ENCODE assay signal across 7 mouse cellular contexts in the genomic region with DNA sequence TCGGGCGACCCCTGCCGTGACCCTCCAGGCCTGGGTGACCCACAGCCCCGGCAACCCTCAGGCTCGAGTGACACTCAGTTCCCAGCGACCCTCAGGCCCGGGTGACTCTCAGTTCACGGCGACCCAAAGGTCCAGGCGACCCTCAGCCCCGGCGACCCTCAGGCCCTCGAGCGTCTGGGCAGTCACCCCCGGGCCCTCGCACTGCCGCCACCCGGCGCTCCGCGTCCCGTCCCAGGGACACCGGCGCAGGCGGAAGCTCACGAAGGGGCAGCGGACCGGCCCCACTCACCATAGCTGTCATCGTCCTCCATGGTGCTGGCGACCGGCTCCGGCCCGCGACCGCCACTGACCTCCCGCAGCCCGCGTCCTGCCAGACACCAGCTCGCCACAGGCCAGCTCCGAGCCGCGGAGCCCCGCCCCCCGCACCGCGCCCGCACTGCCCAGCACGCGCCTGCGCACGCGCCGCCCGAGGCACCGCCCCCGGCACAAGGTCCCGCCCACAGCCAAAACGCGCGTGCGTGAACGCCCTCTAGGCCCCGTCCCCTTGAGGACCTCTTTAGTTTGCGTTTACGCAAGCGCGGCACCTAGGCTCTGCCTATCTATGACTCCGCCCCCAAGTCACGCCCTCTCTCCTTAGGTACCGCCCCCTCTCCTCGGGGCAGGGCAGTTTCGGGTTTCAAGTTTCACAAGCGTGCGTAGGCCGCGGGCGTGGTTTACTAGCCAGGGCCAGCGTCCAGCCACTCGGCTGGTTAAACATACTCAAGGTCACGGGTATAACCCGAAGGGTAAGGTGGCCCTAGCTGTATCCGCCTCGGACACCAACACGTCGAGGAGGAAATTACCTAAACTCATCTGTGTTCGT. TPM values are rescaled to one million over a fixed set of nuclear protein-coding genes. Genes with fewer than 3 reads are reported as not detected.
A peak's percentile ranks its signal among the peaks of the same experiment; 100 is the strongest.
DNase-seq lines count a peak whose midpoint lies in the region; ATAC-seq and TF ChIP-seq lines count a peak whose summit lies in the region.

A gene (minus strand): TSS at position 443 of the 862 bp plus-strand sequence.

- peak; percentile 100 for DNase-seq in adrenal gland, postnatal 10 days
- DNase-seq in embryonic facial prominence, embryonic 10.5 days (ENCODE audit: low spot score), result peak; percentile 100
- DNase-seq in gonadal fat pad, adult 2 months (ENCODE audit: low read depth), result peak; percentile 85
- DNase-seq in left cerebral cortex, postnatal 4 days, result peak; percentile 99

- peak within 1 kb of the TSS; percentile 94 for H3K4me2 ChIP-seq in intestine, postnatal 0 days (replicated peaks; ENCODE audit: low read depth)
- peak within 1 kb of the TSS; percentile 94 for H3K4me2 ChIP-seq in midbrain, embryonic 12.5 days (replicated peaks)

- peak; percentile 28; the same call in 1 of the 2 replicates for TF ChIP-seq CTCF in intestine, postnatal 0 days (IDR thresholded peaks at IDR 0.05; ENCODE audit: low read depth)
- no peak for TF ChIP-seq CTCF in small intestine, adult 2 months (IDR thresholded peaks at IDR 0.05; ENCODE audit: extremely low read depth, insufficient read length, insufficient replicate concordance, low read depth, low read length)

- peak; percentile 69 for TF ChIP-seq POLR2A in small intestine, adult 2 months (IDR thresholded peaks at IDR 0.05; ENCODE audit: low read depth, low read length)

- H3K27ac ChIP-seq in embryonic facial prominence, embryonic 10.5 days (replicated peaks), result peak within 1 kb of the TSS; percentile 89
- H3K27ac ChIP-seq in intestine, postnatal 0 days (ENCODE audit: low read depth, low read length), result peak within 1 kb of the TSS; percentile 74
- peak within 1 kb of the TSS; percentile 56 for H3K27ac ChIP-seq in midbrain, embryonic 12.5 days (replicated peaks)
- H3K27ac ChIP-seq in small intestine, adult 2 months (ENCODE audit: insufficient read depth, low read depth, low read length), result peak within 1 kb of the TSS; percentile 95

- H3K4me3 ChIP-seq in embryonic facial prominence, embryonic 10.5 days, result peak within 1 kb of the TSS; percentile 96
- H3K4me3 ChIP-seq in intestine, postnatal 0 days (ENCODE audit: low read depth, low read length), result peak within 1 kb of the TSS; percentile 82
- H3K4me3 ChIP-seq in midbrain, embryonic 12.5 days, result peak within 1 kb of the TSS; percentile 84
- peak within 1 kb of the TSS; percentile 87 for H3K4me3 ChIP-seq in small intestine, adult 2 months (ENCODE audit: low read depth, low read length)

- no peaks in the 10 kb centered on the region for H3K9me3 ChIP-seq in embryonic facial prominence, embryonic 10.5 days
- no peaks in the 10 kb centered on the region for H3K9me3 ChIP-seq in intestine, postnatal 0 days (ENCODE audit: control insufficient read depth)
- no peaks in the 10 kb centered on the region for H3K9me3 ChIP-seq in midbrain, embryonic 12.5 days

- H3K9ac ChIP-seq in intestine, postnatal 0 days (ENCODE audit: low read depth, low read length), result peak within 1 kb of the TSS; percentile 93
- peak within 1 kb of the TSS; percentile 86 for H3K9ac ChIP-seq in midbrain, embryonic 12.5 days (replicated peaks)

- 0 out of 2 replicates have a peak, but pooled peaks cover 7% of the 10 kb centered on the region for H3K27me3 ChIP-seq in embryonic facial prominence, embryonic 10.5 days (replicated peaks; ENCODE audit: low read depth, poor library complexity, severe bottlenecking)
- H3K27me3 ChIP-seq in intestine, postnatal 0 days (replicated peaks; ENCODE audit: control insufficient read depth, insufficient read depth, low read length), result no peaks in the 10 kb centered on the region
- peaks cover 13% of the 10 kb centered on the region for H3K27me3 ChIP-seq in midbrain, embryonic 12.5 days
- H3K27me3 ChIP-seq in small intestine, adult 2 months (ENCODE audit: control insufficient read depth, insufficient read depth, low read length), result no peaks in the 10 kb centered on the region

- under 1% methylated on average over 86 of the region's 86 CpGs for WGBS in embryonic facial prominence, embryonic 10.5 days
- WGBS in intestine, postnatal 0 days, result under 1% methylated on average over 84 of the region's 86 CpGs
- under 1% methylated on average over 84 of the region's 86 CpGs for WGBS in midbrain, embryonic 12.5 days
- under 1% methylated on average over 85 of the region's 86 CpGs for WGBS in small intestine, adult 2 months

- H3K36me3 ChIP-seq in embryonic facial prominence, embryonic 10.5 days (replicated peaks), result no peaks in the 10 kb centered on the region; the same call in 1 of the 2 replicates
- no peaks in the 10 kb centered on the region for H3K36me3 ChIP-seq in intestine, postnatal 0 days (ENCODE audit: control insufficient read depth, insufficient read depth)
- H3K36me3 ChIP-seq in midbrain, embryonic 12.5 days, result no peaks in the 10 kb centered on the region
- no peaks in the 10 kb centered on the region for H3K36me3 ChIP-seq in small intestine, adult 2 months (ENCODE audit: control insufficient read depth, insufficient read depth, low read length)

- intact Hi-C loops in left cerebral cortex, postnatal 4 days (cut with DNase I), result no loop called here

- peak; percentile 97 for ATAC-seq in intestine, postnatal 0 days
- peak; percentile 95 for ATAC-seq in midbrain, embryonic 12.5 days (ENCODE audit: low FRiP score, low read depth)

- H3K4me1 ChIP-seq in embryonic facial prominence, embryonic 10.5 days, result peaks cover 37% of the 10 kb centered on the region
- H3K4me1 ChIP-seq in intestine, postnatal 0 days (replicated peaks; ENCODE audit: control insufficient read depth, insufficient read depth, low read length), result 0 out of 2 replicates have a peak, but pooled peaks cover 4% of the 10 kb centered on the region
- peaks cover 21% of the 10 kb centered on the region for H3K4me1 ChIP-seq in midbrain, embryonic 12.5 days
- peaks cover 12% of the 10 kb centered on the region; the same call in 1 of the 2 replicates for H3K4me1 ChIP-seq in small intestine, adult 2 months (ENCODE audit: control insufficient read depth, insufficient read depth, insufficient read length, low read length)

RNA-seq across cellular contexts. Expression of the gene that starts here (rescaled TPM):
- total RNA-seq in adrenal gland, postnatal 10 days (2021), result 10 to 100 TPM; 51.0 to 56.2 TPM
- 15.5 and 15.8 TPM in 2 replicates for polyA plus RNA-seq in embryonic facial prominence, embryonic 10.5 days (2016; fragmentation: Nextera tagmentation; extraction: Ambion mirVana)
- polyA plus RNA-seq in gonadal fat pad, adult 2 months (2012; rRNA removed), result 18.2 and 19.6 TPM in 2 replicates
- polyA plus RNA-seq in intestine, postnatal 0 days (2015; fragmentation: Nextera tagmentation; extraction: Ambion mirVana), result 9.5 and 10.9 TPM in 2 replicates
- 10 to 100 TPM; 66.3 to 70.5 TPM for total RNA-seq in left cerebral cortex, postnatal 4 days (2021)
- polyA plus RNA-seq in midbrain, embryonic 12.5 days (2016; fragmentation: Nextera tagmentation; extraction: Ambion mirVana), result 28.3 and 28.5 TPM in 2 replicates
- polyA plus RNA-seq in small intestine, adult 2 months (2012; rRNA removed), result 8.5 and 19.6 TPM in 2 replicates

Comparison
In these comparisons a context has a peak if more than half of its experiments do, and no peak if none do; other contexts are left out.
1. Peak in every context shown above with its lines: DNase-seq, ATAC-seq, H3K4me3 ChIP-seq and H3K27ac ChIP-seq.